Mouse (Mus musculus): Measurements from ENCODE around the gene Nxpe4.
A peak's percentile ranks its signal among the peaks of the same experiment; 100 is the strongest.
"Not testable (repeated sequence)": the region's sequence is repeated elsewhere in the genome, so short reads cannot be mapped to it uniquely, and the experiment has no call there.

Gene Nxpe4

DNA sequence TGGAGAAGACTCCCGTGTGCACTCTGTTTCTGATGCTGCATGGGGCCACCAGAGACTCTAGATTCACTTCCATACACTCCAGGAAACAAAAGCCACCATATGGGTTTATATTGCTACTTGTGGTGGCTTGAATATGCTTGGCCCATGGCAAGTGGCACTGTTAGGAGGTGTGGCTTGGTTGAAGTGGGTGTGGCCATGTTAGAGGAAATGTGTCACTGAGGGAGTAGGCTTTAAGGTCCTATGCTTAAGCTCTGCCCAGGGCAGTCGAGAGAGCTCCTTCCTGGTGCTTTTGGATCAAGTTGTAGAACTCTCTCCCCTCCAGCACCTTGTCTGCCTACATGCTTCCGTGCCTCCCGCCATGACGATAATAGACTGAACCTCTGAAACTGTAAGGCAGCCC, 77.6 kb downstream of the Nxpe4 start:
- no peak for DNase-seq (ENCODE audit: low read depth in 2 of 2, low spot score in 2 of 2)

DNA sequence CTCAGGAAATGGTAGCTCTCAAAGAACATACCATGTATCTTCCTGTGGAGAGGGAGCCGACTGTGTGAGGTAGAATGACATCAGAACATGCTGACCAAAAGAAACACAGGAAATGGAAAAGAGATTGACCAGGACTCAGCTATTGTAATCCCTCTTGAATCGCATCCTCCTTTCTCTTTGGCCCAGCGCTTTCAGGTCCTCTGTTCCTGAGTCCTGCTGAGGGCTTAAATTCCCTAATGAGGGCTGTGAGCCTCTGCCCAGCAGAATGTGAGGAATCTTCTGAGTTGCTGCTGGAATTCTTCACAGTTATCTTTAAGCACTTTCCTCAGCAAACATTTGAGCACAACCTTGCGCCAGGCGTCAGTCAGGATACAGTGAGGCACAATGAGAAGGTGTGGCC, 78.6 kb downstream of the Nxpe4 start:
- DNase-seq (ENCODE audit: low read depth in 2 of 2, low spot score in 2 of 2): no peak

GRCm38 (mm10) chr9:48241791-48242190, 80.0 kb downstream of the Nxpe4 start:
- DNase-seq (ENCODE audit: low read depth in 2 of 2, low spot score in 2 of 2): no peak

DNA sequence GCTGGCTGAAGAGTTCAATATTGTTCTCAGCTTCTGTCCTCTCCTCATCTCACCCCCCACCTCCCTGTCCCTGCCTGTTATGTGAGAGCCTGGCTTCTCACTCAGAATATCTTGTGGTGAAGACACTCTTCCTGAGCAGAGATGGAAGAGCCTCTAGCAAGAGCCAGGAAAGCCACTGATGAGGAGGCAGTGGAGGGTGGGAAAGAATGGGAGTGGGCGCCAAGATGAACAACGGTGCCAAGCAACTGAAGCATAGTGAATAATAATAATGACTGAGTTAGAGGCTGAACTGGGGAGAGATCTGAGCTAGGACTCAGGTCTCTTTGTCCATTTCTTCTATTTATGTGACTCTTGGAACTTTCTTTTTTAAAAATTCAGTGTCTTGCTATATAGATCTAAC, 80.9 kb downstream of the Nxpe4 start:
- DNase-seq (ENCODE audit: low read depth in 2 of 2, low spot score in 2 of 2): no peak

DNA sequence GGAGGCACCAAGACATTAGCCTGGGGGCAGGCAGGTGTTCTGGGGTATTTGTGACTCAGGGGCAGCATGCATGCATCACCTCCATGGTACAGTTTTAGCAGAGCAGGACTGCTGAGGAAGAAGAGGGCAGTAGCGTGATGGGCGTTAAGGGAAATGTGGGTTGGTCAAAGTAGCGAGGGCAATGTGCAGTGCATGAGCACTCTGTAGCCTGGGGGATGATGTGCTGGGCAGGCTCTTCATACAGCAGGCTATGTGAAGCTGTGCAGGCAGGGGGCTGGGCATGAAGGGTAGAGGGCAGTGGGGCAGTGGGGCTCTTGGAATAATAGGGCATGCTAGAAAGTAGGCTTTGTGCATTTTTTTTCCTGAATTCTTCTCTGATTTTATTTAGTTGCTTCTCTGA, 82.4 kb downstream of the Nxpe4 start:
- DNase-seq (ENCODE audit: low read depth in 2 of 2, low spot score in 2 of 2): no peak

- DNase-seq (ENCODE audit: low read depth in 2 of 2, low spot score in 2 of 2): no peak
Measured at GRCm38 (mm10) chr9:48245525-48245924, 83.7 kb downstream of the Nxpe4 start.

DNA sequence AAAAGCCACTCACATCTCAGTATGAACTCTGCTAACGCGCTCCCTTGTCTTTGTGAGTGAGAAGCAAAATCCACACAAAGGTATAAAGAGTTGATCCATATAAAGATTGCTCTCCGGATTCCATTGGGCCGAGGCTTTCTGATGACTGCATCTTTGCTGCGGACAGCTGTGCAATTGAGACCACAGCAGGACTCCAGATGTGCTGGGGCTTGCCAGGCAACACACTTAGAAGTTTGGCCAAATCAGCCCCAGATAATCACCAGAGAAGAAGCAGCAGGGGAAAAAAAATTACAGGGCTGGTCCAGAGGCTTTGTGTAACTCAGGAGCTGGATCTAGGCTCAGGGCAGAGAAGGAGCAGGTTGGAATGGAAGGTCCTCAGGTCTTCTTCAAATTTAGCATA, 85.5 kb downstream of the Nxpe4 start:
- no peak for DNase-seq (ENCODE audit: low read depth in 2 of 2, low spot score in 2 of 2)

DNA sequence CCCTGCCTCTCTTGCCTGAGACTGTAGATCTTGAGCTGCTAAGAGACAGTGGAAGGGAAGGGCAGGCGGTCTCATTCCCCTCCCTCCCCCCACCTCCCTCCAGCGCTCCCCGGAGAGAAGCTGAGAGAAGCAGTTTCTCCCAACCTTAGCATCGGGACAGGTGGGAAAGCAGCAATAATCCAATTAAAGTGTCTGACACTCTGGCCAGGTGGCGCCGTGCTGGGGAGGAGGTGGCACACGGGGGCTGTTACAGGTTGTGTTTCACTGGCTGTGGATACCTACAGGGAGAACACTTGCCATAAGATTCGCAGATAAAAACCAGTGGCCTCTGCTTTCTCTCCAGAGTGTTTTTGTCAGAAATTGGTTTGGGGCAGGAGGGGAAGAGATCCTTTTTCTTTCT, 90.4 kb downstream of the Nxpe4 start:
- no peak for DNase-seq (ENCODE audit: low read depth in 2 of 2, low spot score in 2 of 2)

- DNase-seq (ENCODE audit: low read depth in 2 of 2, low spot score in 2 of 2): no peak
Measured at GRCm38 (mm10) chr9:48257001-48257400, 95.2 kb downstream of the Nxpe4 start.

DNA sequence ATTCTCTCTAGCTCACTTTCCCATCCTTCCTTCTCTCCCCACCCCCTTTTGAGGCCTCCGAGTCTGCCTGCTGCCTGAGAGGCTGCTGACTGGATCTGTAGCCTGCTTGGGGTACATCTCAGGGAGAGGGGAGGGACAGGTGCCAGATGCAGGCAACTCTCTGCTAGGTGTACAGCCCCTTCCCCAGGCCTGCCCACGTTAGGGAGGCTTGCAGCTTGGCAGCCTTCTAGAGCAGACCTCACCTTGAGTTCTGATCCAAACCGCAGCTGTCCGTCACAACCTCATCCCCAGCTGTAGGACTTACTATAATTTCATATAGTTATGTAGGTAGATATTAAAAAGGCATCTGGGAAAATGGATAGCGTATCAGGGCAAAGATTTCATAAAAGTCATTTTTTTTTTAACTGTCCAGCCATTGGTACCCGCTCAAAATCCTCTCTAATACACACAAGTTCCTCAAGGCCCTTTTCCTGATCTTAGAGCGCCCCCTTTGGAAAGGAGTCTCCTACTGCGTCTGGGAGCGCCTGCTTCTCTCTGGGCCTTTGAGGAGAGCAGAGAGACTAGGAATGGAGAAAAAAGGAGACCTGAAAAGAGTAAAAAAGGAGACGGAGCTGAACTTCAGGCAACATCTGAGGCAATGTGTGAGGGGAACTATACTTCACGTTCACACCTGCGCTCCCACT, 96.1 kb downstream of the Nxpe4 start:
- no peak for DNase-seq (ENCODE audit: low read depth in 2 of 2, low spot score in 2 of 2)

DNA sequence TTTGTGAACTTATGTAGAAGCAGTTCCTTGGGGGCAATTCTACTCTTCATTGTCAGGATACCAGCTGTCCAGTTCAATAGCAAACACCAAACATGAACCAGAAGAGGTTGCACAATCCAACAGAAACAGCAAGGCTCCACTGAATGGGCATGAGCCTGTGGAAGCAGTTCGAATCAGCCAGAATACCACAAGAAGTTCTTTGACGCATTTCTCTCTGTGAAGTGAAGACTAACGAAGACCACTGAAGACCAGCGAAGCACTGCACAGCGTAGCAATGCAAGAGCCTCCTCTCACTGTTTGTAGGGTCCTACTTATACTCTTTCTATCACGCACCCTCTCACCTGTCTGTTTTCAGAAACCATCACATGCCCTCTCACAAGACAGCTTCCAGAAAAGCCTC, 102.8 kb downstream of the Nxpe4 start:
- no peak for DNase-seq (ENCODE audit: low read depth in 2 of 2, low spot score in 2 of 2)

DNA sequence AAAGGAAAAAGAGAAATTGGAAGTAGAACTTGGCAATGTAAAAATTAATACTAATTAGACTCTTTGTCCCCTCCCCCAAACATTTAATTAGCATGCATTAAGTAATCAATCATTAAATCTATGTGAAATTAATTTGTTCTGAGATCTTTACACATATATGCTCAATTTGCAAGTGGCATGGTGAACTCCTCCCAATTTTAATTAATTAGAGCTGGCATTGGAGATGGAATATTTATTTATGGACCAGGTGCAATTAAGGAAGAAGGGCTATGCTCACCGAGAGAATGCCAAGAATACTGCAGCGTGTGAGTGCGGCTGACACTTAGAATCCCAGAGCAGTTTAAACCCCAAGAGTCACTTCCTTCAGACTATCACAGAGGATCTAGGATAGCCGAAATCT, 103.7 kb downstream of the Nxpe4 start:
- DNase-seq (ENCODE audit: low read depth in 2 of 2, low spot score in 2 of 2): no peak

GRCm38 (mm10) chr9:48266286-48267027, 104.6 kb downstream of the Nxpe4 start:
- peak; percentile 55 to 67 for DNase-seq (ENCODE audit: low read depth in 2 of 2, low spot score in 2 of 2)

DNA sequence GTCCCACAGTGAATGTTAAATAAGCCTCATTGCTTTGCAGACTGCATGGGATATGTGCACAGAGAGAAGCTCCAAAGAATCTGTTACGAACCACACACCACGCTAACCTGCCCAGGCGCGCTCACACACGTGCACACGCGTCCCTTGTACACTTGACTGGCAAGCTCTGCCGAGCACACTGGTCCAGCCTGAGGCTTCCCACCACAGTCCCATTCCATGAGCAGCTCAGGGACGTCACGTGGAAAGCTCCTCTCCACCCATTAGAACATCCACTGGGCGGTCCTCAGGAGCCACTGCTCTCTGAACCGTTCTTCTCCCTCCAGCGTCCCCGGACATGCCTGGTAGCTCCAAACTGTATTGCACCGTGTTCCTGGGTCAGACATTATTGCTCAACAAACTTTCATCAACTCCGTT, 105.2 kb downstream of the Nxpe4 start:
- DNase-seq (ENCODE audit: low read depth in 2 of 2, low spot score in 2 of 2): no peak

- no peak for DNase-seq (ENCODE audit: low read depth in 2 of 2, low spot score in 2 of 2)
Measured at GRCm38 (mm10) chr9:48267960-48268359, 106.1 kb downstream of the Nxpe4 start.

- DNase-seq (ENCODE audit: low read depth in 2 of 2, low spot score in 2 of 2): no peak
Measured at GRCm38 (mm10) chr9:48276831-48277230, 115.0 kb downstream of the Nxpe4 start.

DNA sequence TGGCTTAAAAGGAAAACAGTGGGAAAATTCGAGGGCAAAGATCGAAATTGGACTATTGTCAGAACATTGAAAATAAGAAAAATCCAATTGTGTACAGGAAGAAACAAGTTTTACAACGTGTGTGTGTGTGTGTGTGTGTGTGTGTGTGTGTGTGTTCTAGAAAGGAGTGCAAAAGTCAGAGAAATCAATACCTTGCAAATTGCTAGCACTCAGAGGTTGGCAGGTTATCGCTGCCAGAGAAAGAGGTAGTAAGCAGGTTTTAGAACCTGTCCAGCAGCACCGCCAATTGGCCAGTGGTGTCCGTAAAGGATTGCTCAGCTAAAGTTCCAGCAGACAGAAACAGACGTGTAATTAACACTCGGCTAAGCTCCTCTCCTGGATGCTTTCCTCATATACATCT, 122.4 kb downstream of the Nxpe4 start:
- DNase-seq (ENCODE audit: low read depth in 2 of 2, low spot score in 2 of 2): no peak

GRCm38 (mm10) chr9:48290281-48290680, 128.5 kb downstream of the Nxpe4 start:
- no peak for DNase-seq (ENCODE audit: low read depth in 2 of 2, low spot score in 2 of 2)

GRCm38 (mm10) chr9:48294754-48295153, 132.9 kb downstream of the Nxpe4 start:
- no peak for DNase-seq (ENCODE audit: low read depth in 2 of 2, low spot score in 2 of 2)

GRCm38 (mm10) chr9:48298983-48299382, 137.2 kb downstream of the Nxpe4 start:
- no peak for DNase-seq (ENCODE audit: low read depth in 2 of 2, low spot score in 2 of 2)

- not testable (repeated sequence) for DNase-seq (ENCODE audit: low read depth in 2 of 2, low spot score in 2 of 2)
Measured at GRCm38 (mm10) chr9:48303564-48303963, 141.7 kb downstream of the Nxpe4 start.

DNA sequence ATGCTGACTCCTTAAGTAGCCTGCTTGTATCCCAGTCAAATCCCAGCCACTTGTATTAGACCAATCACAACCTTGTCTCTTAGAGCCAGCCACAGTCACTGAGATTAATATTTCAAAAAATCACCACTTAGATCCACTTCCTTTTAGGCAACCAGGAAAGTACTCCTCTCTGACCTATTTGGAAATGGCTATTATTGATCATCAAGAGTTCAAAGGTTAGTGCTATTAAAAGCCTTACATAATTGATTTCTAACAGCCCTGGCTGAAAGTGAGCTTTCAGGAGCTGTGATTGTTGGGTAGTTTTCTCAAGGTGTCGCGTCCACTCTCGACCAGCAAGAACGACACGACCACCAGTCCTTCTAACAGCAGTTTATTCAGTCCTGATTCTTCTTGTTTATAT, 149.4 kb downstream of the Nxpe4 start:
- DNase-seq (ENCODE audit: low read depth in 2 of 2, low spot score in 2 of 2): no peak

GRCm38 (mm10) chr9:48314194-48314593, 152.4 kb downstream of the Nxpe4 start:
- no peak for DNase-seq (ENCODE audit: low read depth in 2 of 2, low spot score in 2 of 2)
